Mouse (Mus musculus) liver, embryonic 15.5 days (tissue): Measurements from ENCODE around the gene 1700001P01Rik. TPM values are rescaled to one million over a fixed set of nuclear protein-coding genes. Genes with fewer than 3 reads are reported as not detected.

Experiments
- ATAC-seq: fragments of 200-750 bp; cut with Nextera tagmentation; 2 replicates; pipeline ENCODE4 v1.8.0; 2017; ENCODE audit warnings: moderate number of reproducible peaks, mild to moderate bottlenecking, moderate library complexity; ENCODE audit not compliant: insufficient read depth
- H3K27ac ChIP-seq: fragments of 300-500 bp; sonication (generic); replicated peaks from 2 replicates; pipeline ENCODE4 v1.5.1; 2015; ENCODE audit warnings: mild to moderate bottlenecking, inconsistent platforms
- H3K27me3 ChIP-seq: fragments of 300-500 bp; sonication (generic); 2 replicates; pipeline ENCODE4 v1.6.1; 2015; ENCODE audit warnings: mild to moderate bottlenecking, inconsistent platforms
- H3K36me3 ChIP-seq: fragments of 300-500 bp; sonication (generic); replicated peaks from 2 replicates; pipeline ENCODE4 v1.6.1; 2015; ENCODE audit warnings: moderate library complexity, mild to moderate bottlenecking, inconsistent platforms
- H3K4me1 ChIP-seq: fragments of 300-500 bp; sonication (generic); replicated peaks from 2 replicates; pipeline ENCODE4 v1.6.1; 2015; ENCODE audit warnings: inconsistent platforms
- H3K4me2 ChIP-seq: fragments of 300-500 bp; sonication (generic); 2 replicates; pipeline ENCODE4 v1.6.1; 2015; ENCODE audit warnings: moderate library complexity, mild to moderate bottlenecking, inconsistent platforms
- H3K4me3 ChIP-seq: fragments of 300-500 bp; sonication (generic); replicated peaks from 2 replicates; pipeline ENCODE4 v1.5.1; 2015; ENCODE audit warnings: mild to moderate bottlenecking, inconsistent platforms
- H3K9ac ChIP-seq: fragments of 300-500 bp; sonication (generic); 2 replicates; pipeline ENCODE4 v1.6.1; 2015; ENCODE audit warnings: moderate library complexity, mild to moderate bottlenecking, inconsistent platforms
- H3K9me3 ChIP-seq: fragments of 300-500 bp; sonication (generic); replicated peaks from 2 replicates; pipeline ENCODE4 v1.6.1; 2016; ENCODE audit warnings: inconsistent platforms
- WGBS: fragments of 180-500 bp; shearing (Covaris S2); methylation state at CpG from one replicate; pipeline ENCODE4 v1.1.7; 2015; ENCODE audit warnings: mixed read lengths; ENCODE audit not compliant: insufficient replicate concordance; 5-methylcytosine and 5-hydroxymethylcytosine counted together
- microRNA-seq: library from miRNA; unstranded; fragments of <30 nt; microRNA quantifications from one replicate; pipeline ENCODE4, GENCODE M21; 2016
- polyA plus RNA-seq: library from polyadenylated mRNA; unstranded; fragments of >200 nt; fragmentation: Nextera tagmentation; extraction: Ambion mirVana; gene quantifications from 2 replicates; pipeline ENCODE4 v1.2.1, GENCODE M21; 2015

1700001P01Rik gene
- polyA plus RNA-seq, 1 experiment from 2014 or later: not detected

GRCm38 (mm10) chr11:97733689-97734088 lies 42.0 kb downstream of the 1700001P01Rik start:
- Histone ChIP-seq H3K27me3 (no peaks in the 10 kb centered on the region), H3K9me3 (no peaks in the 10 kb centered on the region), H3K27ac (no peak overlapping the region), H3K4me2 (no peak overlapping the region), H3K36me3 (peaks cover 35% of the 10 kb centered on the region), H3K4me1 (no peaks in the 10 kb centered on the region), H3K4me3 (no peak overlapping the region), H3K9ac (no peak overlapping the region)
- 40% methylated on average over 10 of the region's 10 CpGs for WGBS
- ATAC-seq: no peak

DNA sequence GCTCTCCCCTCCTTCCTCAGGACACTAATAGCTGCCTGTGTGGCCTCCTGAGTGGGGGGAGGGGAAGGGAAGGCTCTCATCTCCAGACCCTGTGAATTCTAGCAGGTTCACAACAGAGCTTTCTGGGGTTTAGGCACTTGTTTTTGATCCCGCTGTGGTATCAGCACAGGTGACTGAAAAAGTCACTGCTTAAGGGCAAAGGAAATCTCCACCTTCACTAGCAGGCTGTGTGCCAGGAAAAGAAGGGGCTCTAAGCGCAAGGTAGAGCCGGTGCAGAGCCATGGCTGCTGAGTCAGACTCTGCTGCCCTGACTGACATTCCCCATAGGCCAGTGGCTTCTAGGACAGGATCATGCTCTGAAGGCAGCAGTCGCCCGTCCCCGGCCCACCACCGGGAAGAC lies 47.0 kb downstream of the 1700001P01Rik start:
- Histone ChIP-seq H3K4me1 (0 out of 2 replicates have a peak, but pooled peaks cover 4% of the 10 kb centered on the region), H3K4me3 (no peak overlapping the region), H3K9ac (no peak overlapping the region), H3K36me3 (peaks cover 65% of the 10 kb centered on the region), H3K9me3 (no peaks in the 10 kb centered on the region), H3K27me3 (no peaks in the 10 kb centered on the region), H3K27ac (0 out of 2 replicates have a peak overlapping the region, but pooled peaks have one; percentile 1), H3K4me2 (0 out of 2 replicates have a peak overlapping the region, but pooled peaks have one; percentile 6)
- no peak for ATAC-seq
- 58% methylated on average over 7 of the region's 7 CpGs for WGBS

GRCm38 (mm10) chr11:97728311-97728710 lies 47.4 kb downstream of the 1700001P01Rik start:
- Histone ChIP-seq H3K27me3 (no peaks in the 10 kb centered on the region), H3K4me2 (0 out of 2 replicates have a peak overlapping the region, but pooled peaks have one; percentile 6), H3K36me3 (peaks cover 67% of the 10 kb centered on the region), H3K9ac (no peak overlapping the region), H3K27ac (0 out of 2 replicates have a peak overlapping the region, but pooled peaks have one; percentile 1), H3K4me3 (no peak overlapping the region), H3K9me3 (no peaks in the 10 kb centered on the region), H3K4me1 (0 out of 2 replicates have a peak, but pooled peaks cover 4% of the 10 kb centered on the region)
- 49% methylated on average over 7 of the region's 7 CpGs for WGBS
- ATAC-seq: no peak

GRCm38 (mm10) chr11:97723709-97724108 lies 52.0 kb downstream of the 1700001P01Rik start:
- Histone ChIP-seq H3K4me1 (peaks cover 9% of the 10 kb centered on the region; the same call in 1 of the 2 replicates), H3K4me3 (no peak overlapping the region), H3K9me3 (no peaks in the 10 kb centered on the region), H3K27me3 (no peaks in the 10 kb centered on the region), H3K27ac (no peak overlapping the region), H3K4me2 (no peak overlapping the region), H3K9ac (no peak overlapping the region), H3K36me3 (peaks cover 75% of the 10 kb centered on the region)
- ATAC-seq: 0 out of 2 replicates have a peak, but pooled peaks have one; percentile 19
- 44% methylated on average over 7 of the region's 7 CpGs for WGBS

Small RNAs within 50 kb of the gene (microRNA-seq; reads per million reads assigned to microRNA genes)
- not detected for gene Mir8102

Other genes starting within 250 kb of the 1700001P01Rik start
- 0.02 TPM in 1 of 2 replicates, not detected in the other for gene Srcin1, start 199.7 kb downstream of the 1700001P01Rik start, polyA plus RNA-seq
- gene Epop, start 146.2 kb downstream of the 1700001P01Rik start, polyA plus RNA-seq: 0.39 and 0.40 TPM in 2 replicates
- gene Mllt6, start 112.5 kb downstream of the 1700001P01Rik start, polyA plus RNA-seq: 0.16 and 0.20 TPM in 2 replicates
- gene Cisd3, start 90.1 kb downstream of the 1700001P01Rik start, polyA plus RNA-seq: 11.4 and 12.3 TPM in 2 replicates
- 1.4 and 2.7 TPM in 2 replicates for gene Pcgf2, start 75.4 kb downstream of the 1700001P01Rik start, polyA plus RNA-seq
- 236 and 247 TPM in 2 replicates for gene Psmb3, start 72.5 kb downstream of the 1700001P01Rik start, polyA plus RNA-seq
- 0.48 and 0.54 TPM in 2 replicates for gene Pip4k2b, start 31.2 kb downstream of the 1700001P01Rik start, polyA plus RNA-seq
- 5.4 and 5.8 TPM in 2 replicates for gene Cwc25, start 9.4 kb downstream of the 1700001P01Rik start, polyA plus RNA-seq
- gene Rpl23, start 6.5 kb upstream of the 1700001P01Rik start, polyA plus RNA-seq: 185 and 242 TPM in 2 replicates
- gene Lasp1, start 23.1 kb upstream of the 1700001P01Rik start, polyA plus RNA-seq: 31.4 and 36.7 TPM in 2 replicates
- gene B230217C12Rik, start 64.9 kb upstream of the 1700001P01Rik start, polyA plus RNA-seq: 0.30 and 0.39 TPM in 2 replicates
- 0.40 and 0.44 TPM in 2 replicates for gene Fbxo47, start 108.2 kb upstream of the 1700001P01Rik start, polyA plus RNA-seq
- 0.74 and 0.75 TPM in 2 replicates for gene Plxdc1, start 210.5 kb upstream of the 1700001P01Rik start, polyA plus RNA-seq
- gene Arl5c, start 220.3 kb upstream of the 1700001P01Rik start, polyA plus RNA-seq: 7.4 and 8.3 TPM in 2 replicates
- gene Cacnb1, start 247.1 kb upstream of the 1700001P01Rik start, polyA plus RNA-seq: 1.1 and 1.6 TPM in 2 replicates